In genomic region chr11:102754416-102754815, GRCm38 (mm10) we compare ENCODE assay signal across 8 mouse cellular contexts. TPM values are rescaled to one million over a fixed set of nuclear protein-coding genes. Genes with fewer than 3 reads are reported as not detected.
DNase-seq lines count a peak whose midpoint lies in the region; ATAC-seq and TF ChIP-seq lines count a peak whose summit lies in the region.

No protein-coding gene starts in this region.

- no peak for TF ChIP-seq EP300 in heart, postnatal 0 days (IDR thresholded peaks at IDR 0.05; ENCODE audit: low read depth)

- H3K4me1 ChIP-seq in heart, postnatal 0 days (ENCODE audit: control insufficient read depth, insufficient read depth): peaks cover 4% of the 10 kb centered on the region; the same call in 1 of the 2 replicates
- H3K4me1 ChIP-seq in embryonic facial prominence, embryonic 13.5 days: peaks cover 21% of the 10 kb centered on the region
- peaks cover 14% of the 10 kb centered on the region for H3K4me1 ChIP-seq in hindbrain, embryonic 16.5 days (ENCODE audit: control insufficient read depth, insufficient read depth, low read depth, low read length)
- H3K4me1 ChIP-seq in neural tube, embryonic 12.5 days: peaks cover 28% of the 10 kb centered on the region

- H3K36me3 ChIP-seq in heart, postnatal 0 days (replicated peaks; ENCODE audit: control insufficient read depth, insufficient read depth, low read length): no peaks in the 10 kb centered on the region
- no peaks in the 10 kb centered on the region for H3K36me3 ChIP-seq in embryonic facial prominence, embryonic 13.5 days
- H3K36me3 ChIP-seq in hindbrain, embryonic 16.5 days (ENCODE audit: control insufficient read depth, insufficient read depth, low read length): no peaks in the 10 kb centered on the region
- no peaks in the 10 kb centered on the region for H3K36me3 ChIP-seq in neural tube, embryonic 12.5 days

- H3K9me3 ChIP-seq in heart, postnatal 0 days (replicated peaks; ENCODE audit: control insufficient read depth, low read length): no peaks in the 10 kb centered on the region
- H3K9me3 ChIP-seq in embryonic facial prominence, embryonic 13.5 days: no peaks in the 10 kb centered on the region
- no peaks in the 10 kb centered on the region for H3K9me3 ChIP-seq in hindbrain, embryonic 16.5 days (ENCODE audit: control insufficient read depth, low read length)
- no peaks in the 10 kb centered on the region for H3K9me3 ChIP-seq in neural tube, embryonic 12.5 days

- H3K9ac ChIP-seq in heart, postnatal 0 days (replicated peaks; ENCODE audit: low read depth, low read length): no peak overlapping the region; the same call in 1 of the 2 replicates
- peak overlapping the region; percentile 62; the same call in 1 of the 2 replicates for H3K9ac ChIP-seq in embryonic facial prominence, embryonic 13.5 days
- no peak overlapping the region; the same call in 1 of the 2 replicates for H3K9ac ChIP-seq in hindbrain, embryonic 16.5 days (ENCODE audit: low read depth, low read length)
- 0 out of 2 replicates have a peak overlapping the region, but pooled peaks have one; percentile 6 for H3K9ac ChIP-seq in neural tube, embryonic 12.5 days

- 43% methylated on average over 4 of the region's 4 CpGs for WGBS in heart, postnatal 0 days
- WGBS in embryonic facial prominence, embryonic 13.5 days: 33% methylated on average over 4 of the region's 4 CpGs
- WGBS in hindbrain, embryonic 16.5 days: 24% methylated on average over 4 of the region's 4 CpGs
- 29% methylated on average over 4 of the region's 4 CpGs for WGBS in neural tube, embryonic 12.5 days

- TF ChIP-seq CTCF in heart, postnatal 0 days (IDR thresholded peaks at IDR 0.05; ENCODE audit: low read depth): no peak

- ATAC-seq in heart, postnatal 0 days (ENCODE audit: insufficient read depth, low read depth): no peak
- ATAC-seq in embryonic facial prominence, embryonic 13.5 days (ENCODE audit: insufficient number of reproducible peaks, insufficient read depth, low FRiP score, low TSS enrichment, low read depth): no peak
- ATAC-seq in hindbrain, embryonic 16.5 days: peak; percentile 31; the same call in 1 of the 2 replicates
- no peak for ATAC-seq in neural tube, embryonic 12.5 days (ENCODE audit: low FRiP score, low read depth)
- ATAC-seq in erythroblast, adult 5-6 weeks (replicated peaks; ENCODE audit: low FRiP score, poor library complexity, severe bottlenecking): no peak
- ATAC-seq in megakaryocyte, adult 5-6 weeks (ENCODE audit: poor library complexity, severe bottlenecking): no peak

- 0 out of 2 replicates have a peak overlapping the region, but pooled peaks have one; percentile 12 for H3K4me3 ChIP-seq in heart, postnatal 0 days (ENCODE audit: low read depth, low read length)
- peak overlapping the region; percentile 16; the same call in 1 of the 2 replicates for H3K4me3 ChIP-seq in embryonic facial prominence, embryonic 13.5 days
- H3K4me3 ChIP-seq in hindbrain, embryonic 16.5 days (ENCODE audit: low read length): no peak overlapping the region
- H3K4me3 ChIP-seq in neural tube, embryonic 12.5 days: no peak overlapping the region

- DNase-seq in heart, postnatal 0 days (ENCODE audit: low spot score): no peak
- no peak for DNase-seq in heart, postnatal 4 days
- DNase-seq in adrenal gland, postnatal 14 days: no peak

- peak overlapping the region; percentile 23; the same call in 1 of the 2 replicates for H3K4me2 ChIP-seq in heart, postnatal 0 days (ENCODE audit: low read depth, low read length)
- H3K4me2 ChIP-seq in embryonic facial prominence, embryonic 13.5 days: peak overlapping the region; percentile 53
- peak overlapping the region; percentile 53 for H3K4me2 ChIP-seq in hindbrain, embryonic 16.5 days (ENCODE audit: low read length)
- H3K4me2 ChIP-seq in neural tube, embryonic 12.5 days (replicated peaks): peak overlapping the region; percentile 44

- peak overlapping the region; percentile 41; the same call in 1 of the 2 replicates for H3K27ac ChIP-seq in heart, postnatal 0 days (ENCODE audit: low read depth)
- peak overlapping the region; percentile 78 for H3K27ac ChIP-seq in embryonic facial prominence, embryonic 13.5 days
- H3K27ac ChIP-seq in hindbrain, embryonic 16.5 days (ENCODE audit: low read depth, low read length): peak overlapping the region; percentile 16; the same call in 1 of the 2 replicates
- no peak overlapping the region for H3K27ac ChIP-seq in neural tube, embryonic 12.5 days

- no peaks in the 10 kb centered on the region for H3K27me3 ChIP-seq in heart, postnatal 0 days (ENCODE audit: control insufficient read depth, insufficient read depth, low read length)
- no peaks in the 10 kb centered on the region; the same call in 1 of the 2 replicates for H3K27me3 ChIP-seq in embryonic facial prominence, embryonic 13.5 days
- no peaks in the 10 kb centered on the region; the same call in 1 of the 2 replicates for H3K27me3 ChIP-seq in hindbrain, embryonic 16.5 days (replicated peaks; ENCODE audit: control insufficient read depth, insufficient read depth, low read length)
- no peaks in the 10 kb centered on the region; the same call in 1 of the 2 replicates for H3K27me3 ChIP-seq in neural tube, embryonic 12.5 days (replicated peaks)

RNA-seq across cellular contexts. Expression of gene Adam11, which starts 6.8 kb away (rescaled TPM):
- total RNA-seq in heart, postnatal 0 days (2014; rRNA removed; ENCODE audit: low replicate concordance): 7.4 and 13.6 TPM in 2 replicates
- polyA plus RNA-seq in heart, postnatal 0 days (2015; fragmentation: Nextera tagmentation; extraction: Ambion mirVana): 3.2 and 3.4 TPM in 2 replicates
- total RNA-seq in heart, postnatal 4 days (2021): 1 to 10 TPM; 6.9 TPM
- polyA plus RNA-seq in embryonic facial prominence, embryonic 13.5 days (2015; fragmentation: Nextera tagmentation; extraction: Ambion mirVana): 13.8 and 14.4 TPM in 2 replicates
- 23.6 and 27.7 TPM in 2 replicates for polyA plus RNA-seq in hindbrain, embryonic 16.5 days (2015; fragmentation: Nextera tagmentation; extraction: Ambion mirVana)
- 33.2 and 41.6 TPM in 2 replicates for polyA plus RNA-seq in neural tube, embryonic 12.5 days (2016; fragmentation: Nextera tagmentation; extraction: Ambion mirVana)
- not detected in 2 replicates for total RNA-seq in erythroblast, adult 5-6 weeks (2015; ENCODE audit: low replicate concordance)
- not detected in 2 replicates for total RNA-seq in erythroblast, adult 5-6 weeks (2017; ENCODE audit: low replicate concordance)
- total RNA-seq in megakaryocyte, adult 5-6 weeks (2015): 0.54 and 0.62 TPM in 2 replicates
- 0.81 TPM in 1 of 2 replicates, not detected in the other for total RNA-seq in megakaryocyte, adult 5-6 weeks (2017)
- total RNA-seq in adrenal gland, postnatal 14 days (2021): 10.3 and 17.2 TPM in 2 replicates

RNA-seq across cellular contexts. Expression of gene Ccdc43, which starts 56.8 kb away (rescaled TPM):
- total RNA-seq in heart, postnatal 0 days (2014; rRNA removed; ENCODE audit: low replicate concordance): 14.2 and 20.8 TPM in 2 replicates
- 25.5 and 28.8 TPM in 2 replicates for polyA plus RNA-seq in heart, postnatal 0 days (2015; fragmentation: Nextera tagmentation; extraction: Ambion mirVana)
- 10 to 100 TPM; 21.8 to 23.2 TPM for total RNA-seq in heart, postnatal 4 days (2021)
- 44.6 and 46.9 TPM in 2 replicates for polyA plus RNA-seq in embryonic facial prominence, embryonic 13.5 days (2015; fragmentation: Nextera tagmentation; extraction: Ambion mirVana)
- 33.3 and 34.8 TPM in 2 replicates for polyA plus RNA-seq in hindbrain, embryonic 16.5 days (2015; fragmentation: Nextera tagmentation; extraction: Ambion mirVana)
- polyA plus RNA-seq in neural tube, embryonic 12.5 days (2016; fragmentation: Nextera tagmentation; extraction: Ambion mirVana): 43.7 and 45.9 TPM in 2 replicates
- 4.4 and 8.1 TPM in 2 replicates for total RNA-seq in erythroblast, adult 5-6 weeks (2015; ENCODE audit: low replicate concordance)
- total RNA-seq in erythroblast, adult 5-6 weeks (2017; ENCODE audit: low replicate concordance): 2.9 and 12.0 TPM in 2 replicates
- total RNA-seq in megakaryocyte, adult 5-6 weeks (2015): 17.1 and 18.1 TPM in 2 replicates
- 27.2 and 30.2 TPM in 2 replicates for total RNA-seq in megakaryocyte, adult 5-6 weeks (2017)
- 23.2 and 23.6 TPM in 2 replicates for total RNA-seq in adrenal gland, postnatal 14 days (2021)

Comparison
In these comparisons a context has a peak if more than half of its experiments do, and no peak if none do; other contexts are left out.
1. H3K4me3 ChIP-seq: peak in heart, postnatal 0 days (single experiment) and embryonic facial prominence, embryonic 13.5 days (single experiment); none in hindbrain, embryonic 16.5 days (single experiment) and neural tube, embryonic 12.5 days (single experiment).
2. H3K9ac ChIP-seq: peak in embryonic facial prominence, embryonic 13.5 days (single experiment) and neural tube, embryonic 12.5 days (single experiment); none in heart, postnatal 0 days (single experiment) and hindbrain, embryonic 16.5 days (single experiment).
3. Peak in every context shown above with its lines, with median percentiles within 50 percentile points of each other: H3K4me2 ChIP-seq.